Comparison of ENCODE assay signal across 1 mouse cellular context in genomic region chr15:95624396-95624795, GRCm38 (mm10).
TF ChIP-seq lines count a peak whose summit lies in the region.

No protein-coding gene starts in this region.

TF ChIP-seq in MEL, 35 proteins besides CTCF, POLR2A, EP300 and RAD21:
- TF ChIP-seq USF2 (IDR thresholded peaks at IDR 0.05; ENCODE audit: borderline replicate concordance in 1 of 2, insufficient read depth in 1 of 2, low read depth in 1 of 2, low read length in 2 of 2) (no peak), MYC (IDR thresholded peaks at IDR 0.05; ENCODE audit: low read depth, low read length) (no peak), ZC3H11A (IDR thresholded peaks at IDR 0.05; ENCODE audit: low read depth, low read length) (no peak), POLR2AphosphoS5 (IDR thresholded peaks at IDR 0.05; ENCODE audit: borderline replicate concordance, low read depth, low read length) (no peak), ELF1 (IDR thresholded peaks at IDR 0.05; ENCODE audit: low read depth, low read length) (no peak), ZKSCAN1 (IDR thresholded peaks at IDR 0.05; ENCODE audit: low read depth, low read length) (no peak), POLR2AphosphoS2 (IDR thresholded peaks at IDR 0.05; ENCODE audit: low read length) (no peak), CHD1 (IDR thresholded peaks at IDR 0.05; ENCODE audit: low read depth, low read length) (no peak), MAX (IDR thresholded peaks at IDR 0.05; ENCODE audit: low read length) (no peak)
